Mouse (Mus musculus) intestine, embryonic 15.5 days (tissue): ENCODE results near the gene Tctex1d1. TPM values are rescaled to one million over a fixed set of nuclear protein-coding genes. Genes with fewer than 3 reads are reported as not detected.

Source experiments
- ATAC-seq: fragments of 200-750 bp; cut with Nextera tagmentation; 2 replicates; pipeline ENCODE4 v1.8.0; 2017; ENCODE audit warnings: moderate TSS enrichment, moderate library complexity
- H3K27ac ChIP-seq: fragments of 300-500 bp; sonication (generic); 2 replicates; pipeline ENCODE4 v1.5.1; 2015; ENCODE audit warnings: mild to moderate bottlenecking, inconsistent platforms
- H3K27me3 ChIP-seq: fragments of 300-500 bp; sonication (generic); replicated peaks from 2 replicates; pipeline ENCODE4 v1.6.1; 2015; ENCODE audit warnings: inconsistent platforms
- H3K36me3 ChIP-seq: fragments of 300-500 bp; sonication (generic); 2 replicates; pipeline ENCODE4 v1.6.1; 2015; ENCODE audit warnings: inconsistent platforms
- H3K4me1 ChIP-seq: fragments of 300-500 bp; sonication (generic); replicated peaks from 2 replicates; pipeline ENCODE4 v1.6.1; 2015; ENCODE audit warnings: inconsistent platforms
- H3K4me2 ChIP-seq: fragments of 300-500 bp; sonication (generic); replicated peaks from 2 replicates; pipeline ENCODE4 v1.6.1; 2015; ENCODE audit warnings: mild to moderate bottlenecking, inconsistent platforms
- H3K4me3 ChIP-seq: fragments of 300-500 bp; sonication (generic); replicated peaks from 2 replicates; pipeline ENCODE4 v1.5.1; 2015; ENCODE audit warnings: inconsistent platforms
- H3K9ac ChIP-seq: fragments of 300-500 bp; sonication (generic); 2 replicates; pipeline ENCODE4 v1.6.1; 2015; ENCODE audit warnings: inconsistent platforms
- H3K9me3 ChIP-seq: fragments of 300-500 bp; sonication (generic); 2 replicates; pipeline ENCODE4 v1.6.1; 2016; ENCODE audit warnings: inconsistent platforms
- WGBS: fragments of 180-500 bp; shearing (Covaris S2); methylation state at CpG from one replicate; pipeline ENCODE4 v1.1.7; 2015; 5-methylcytosine and 5-hydroxymethylcytosine counted together
- polyA plus RNA-seq: library from polyadenylated mRNA; unstranded; fragments of >200 nt; fragmentation: Nextera tagmentation; extraction: Ambion mirVana; gene quantifications from 2 replicates; pipeline ENCODE4 v1.2.1, GENCODE M21; 2015

Gene Tctex1d1
- polyA plus RNA-seq, 1 experiment from 2014 or later, result 0.58 TPM

DNA sequence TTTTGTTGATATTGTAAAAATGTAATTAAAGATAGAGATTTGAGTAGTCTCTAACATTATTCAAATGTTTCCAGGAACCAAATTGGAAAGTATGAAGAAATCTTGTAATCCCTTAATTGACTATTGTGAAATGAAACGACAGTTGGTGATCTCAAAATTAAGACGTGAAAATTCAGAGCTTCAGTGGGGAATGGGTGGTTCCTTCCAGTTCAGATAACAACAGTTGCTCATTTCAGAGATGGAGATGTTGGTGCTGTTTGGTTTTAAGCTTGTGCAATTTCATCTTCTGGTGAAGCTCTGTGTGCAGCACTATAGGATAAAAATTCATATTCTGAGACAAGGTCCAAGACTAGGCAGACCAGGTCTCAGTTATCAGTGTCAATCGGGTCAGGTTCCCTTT, 6.3 kb upstream of the Tctex1d1 start:
- WGBS, result 77% methylated on average over 3 of the region's 3 CpGs
- H3K36me3 ChIP-seq, result no peaks in the 10 kb centered on the region
- H3K9ac ChIP-seq, result no peak overlapping the region
- H3K9me3 ChIP-seq, result no peaks in the 10 kb centered on the region
- H3K4me3 ChIP-seq, result no peak overlapping the region
- no peak for ATAC-seq
- no peak overlapping the region for H3K27ac ChIP-seq
- H3K4me1 ChIP-seq, result no peaks in the 10 kb centered on the region
- H3K27me3 ChIP-seq, result no peaks in the 10 kb centered on the region
- no peak overlapping the region for H3K4me2 ChIP-seq

DNA sequence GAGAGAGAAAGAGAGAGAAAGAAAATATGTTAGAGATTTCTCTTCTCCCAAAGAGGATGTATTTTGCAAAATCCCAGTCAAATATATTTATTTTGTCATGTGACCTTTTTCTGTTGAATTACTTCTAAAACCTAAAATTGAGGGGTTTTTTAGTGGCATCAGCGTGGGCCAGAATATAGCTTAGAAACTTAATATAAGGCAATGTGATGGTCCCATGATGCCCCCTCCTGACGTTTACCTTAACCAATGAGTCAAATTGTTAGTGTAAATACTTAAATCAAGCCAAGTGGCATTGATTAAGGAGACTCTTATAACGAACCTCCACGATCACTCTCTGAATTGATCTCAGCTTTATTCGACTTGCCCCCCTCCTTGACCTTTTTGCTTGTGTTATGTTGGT, 4.2 kb upstream of the Tctex1d1 start:
- no peak for ATAC-seq
- WGBS, result 69% methylated on average over 5 of the region's 5 CpGs
- no peak overlapping the region for H3K27ac ChIP-seq
- H3K4me2 ChIP-seq, result no peak overlapping the region
- peaks cover 4% of the 10 kb centered on the region; the same call in 1 of the 2 replicates for H3K4me1 ChIP-seq
- no peak overlapping the region for H3K9ac ChIP-seq
- H3K4me3 ChIP-seq, result no peak overlapping the region
- no peaks in the 10 kb centered on the region for H3K36me3 ChIP-seq
- H3K27me3 ChIP-seq, result no peaks in the 10 kb centered on the region
- H3K9me3 ChIP-seq, result no peaks in the 10 kb centered on the region

DNA sequence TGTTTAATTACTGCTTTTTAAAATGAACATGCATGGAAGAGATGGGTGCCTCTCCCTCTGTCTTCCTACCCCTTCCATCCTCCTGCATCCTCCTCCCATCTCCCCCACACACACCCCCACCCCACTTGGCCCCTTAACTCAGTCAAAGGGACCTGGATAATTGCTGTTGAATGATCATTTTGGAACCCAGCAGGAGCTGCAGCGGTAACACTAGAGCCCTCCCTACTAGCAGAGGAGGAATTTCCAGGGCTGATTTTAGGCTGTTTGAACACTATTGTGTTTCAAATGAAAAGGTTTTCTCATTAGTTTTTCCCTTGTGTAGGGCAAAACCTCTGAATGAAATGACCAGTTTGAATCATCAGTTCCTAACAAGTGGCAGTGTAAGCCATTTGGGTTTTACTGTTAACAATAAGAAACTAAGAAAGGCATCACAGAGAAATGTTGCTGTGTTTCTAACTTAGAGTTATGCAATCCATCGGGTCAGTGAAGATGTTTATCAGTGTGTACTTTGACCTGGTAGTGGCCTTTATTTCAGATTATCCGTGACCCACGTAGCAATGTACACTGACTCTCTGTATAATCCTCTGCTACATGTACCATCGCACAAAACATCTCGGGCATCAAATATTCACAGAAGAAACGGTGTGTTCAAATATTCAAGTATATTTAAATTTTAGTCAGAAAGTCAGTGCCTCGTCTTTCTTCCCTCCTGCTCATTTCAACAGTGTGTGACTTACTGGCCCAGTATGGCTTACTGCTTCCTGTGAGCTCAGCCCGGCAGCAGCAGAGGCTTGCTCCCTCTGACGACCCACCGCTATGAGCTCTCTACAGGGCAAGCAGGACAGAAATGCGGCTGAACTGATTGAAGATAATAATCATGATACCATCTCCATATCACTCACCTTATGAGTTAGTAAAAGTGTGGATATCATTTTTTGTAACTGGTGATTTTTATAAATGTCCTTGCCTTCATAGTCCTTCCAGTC, 1.8 kb upstream of the Tctex1d1 start:
- Histone ChIP-seq H3K27ac (no peak overlapping the region), H3K4me3 (no peak overlapping the region), H3K4me1 (peaks cover 4% of the 10 kb centered on the region; the same call in 1 of the 2 replicates), H3K9ac (no peak overlapping the region), H3K4me2 (no peak overlapping the region), H3K9me3 (no peaks in the 10 kb centered on the region), H3K27me3 (no peaks in the 10 kb centered on the region), H3K36me3 (no peaks in the 10 kb centered on the region)
- no peak for ATAC-seq
- 54% methylated on average over 12 of the region's 12 CpGs for WGBS

DNA sequence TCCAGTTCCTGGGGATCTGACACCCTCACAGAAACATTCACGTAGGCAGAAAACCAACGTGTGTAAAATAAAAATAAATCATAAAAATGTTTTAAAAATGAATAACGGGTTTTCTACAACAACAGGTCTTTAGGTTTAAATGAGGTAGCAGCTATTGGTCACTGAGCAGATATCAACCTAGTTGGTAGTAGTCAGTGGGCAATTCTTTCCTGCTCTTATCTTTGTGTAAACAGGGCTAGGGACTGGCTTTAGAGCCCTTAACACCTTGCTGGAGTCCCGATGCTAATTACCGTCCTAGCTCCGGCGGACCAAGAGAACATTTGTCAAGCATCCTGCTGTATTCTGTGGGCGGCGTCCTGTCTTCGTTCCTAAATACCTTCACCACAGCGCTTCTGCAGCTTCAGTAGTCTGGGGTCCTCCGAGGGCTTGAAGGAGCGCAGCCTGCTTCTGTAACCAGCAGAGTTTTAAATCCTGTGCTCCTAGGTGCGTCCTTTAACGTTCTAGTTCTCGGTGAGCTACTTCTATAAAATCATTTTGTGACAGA, 556 bp upstream of the Tctex1d1 start:
- Histone ChIP-seq H3K27ac (no peak overlapping the region), H3K4me3 (no peak overlapping the region), H3K4me1 (peaks cover 4% of the 10 kb centered on the region; the same call in 1 of the 2 replicates), H3K9me3 (no peaks in the 10 kb centered on the region), H3K9ac (no peak overlapping the region), H3K4me2 (peak overlapping the region; percentile 64), H3K36me3 (no peaks in the 10 kb centered on the region), H3K27me3 (no peaks in the 10 kb centered on the region)
- ATAC-seq, result no peak
- 9% methylated on average over 16 of the region's 16 CpGs for WGBS

DNA sequence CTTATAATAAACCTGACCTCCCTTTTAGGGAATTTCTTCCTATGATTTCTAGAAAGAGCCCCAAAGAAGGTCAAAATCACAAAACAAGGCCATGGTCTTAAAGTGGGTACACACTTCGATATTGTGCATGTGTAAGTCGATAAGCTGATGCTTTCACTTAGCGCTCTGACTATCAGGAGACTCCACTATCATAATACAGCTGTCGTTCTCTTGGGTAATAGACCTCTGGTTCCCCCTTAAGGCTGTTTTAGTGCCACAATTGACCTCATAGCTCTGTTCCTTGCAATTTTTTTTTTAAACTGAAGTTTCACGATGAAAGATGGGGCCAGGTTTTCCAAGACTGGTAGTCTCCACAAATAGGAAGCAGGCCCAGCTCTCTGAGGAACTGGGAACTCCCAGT, 979 bp downstream of the Tctex1d1 start:
- no peak overlapping the region for H3K4me3 ChIP-seq
- H3K27me3 ChIP-seq, result no peaks in the 10 kb centered on the region
- ATAC-seq, result no peak
- no peak overlapping the region for H3K27ac ChIP-seq
- no peaks in the 10 kb centered on the region for H3K36me3 ChIP-seq
- 59% methylated on average over 5 of the region's 5 CpGs for WGBS
- peak overlapping the region; percentile 64 for H3K4me2 ChIP-seq
- H3K9me3 ChIP-seq, result no peaks in the 10 kb centered on the region
- peaks cover 4% of the 10 kb centered on the region; the same call in 1 of the 2 replicates for H3K4me1 ChIP-seq
- H3K9ac ChIP-seq, result no peak overlapping the region

DNA sequence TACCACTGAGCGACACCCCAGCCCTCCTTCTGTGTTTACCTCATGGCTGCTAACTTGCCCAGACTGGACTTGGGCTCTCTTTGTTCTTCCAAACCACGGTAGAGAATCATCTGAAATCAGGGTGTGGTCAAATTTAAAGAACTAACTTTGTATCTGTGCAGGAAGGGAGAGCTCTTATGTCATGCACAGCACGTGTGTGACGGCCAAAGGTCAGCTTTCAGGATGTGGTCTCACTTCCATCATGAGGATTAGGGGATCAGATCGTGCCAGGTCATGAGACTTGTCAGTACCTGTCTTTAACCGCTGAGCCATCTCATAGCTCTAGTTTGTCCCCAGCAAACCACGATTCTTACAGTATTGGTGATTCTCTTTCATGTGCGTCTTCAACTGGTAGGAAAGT, 3.3 kb downstream of the Tctex1d1 start:
- no peak overlapping the region for H3K27ac ChIP-seq
- H3K4me2 ChIP-seq, result no peak overlapping the region
- H3K36me3 ChIP-seq, result no peaks in the 10 kb centered on the region
- H3K4me1 ChIP-seq, result peaks cover 4% of the 10 kb centered on the region; the same call in 1 of the 2 replicates
- no peak for ATAC-seq
- 79% methylated on average over 8 of the region's 8 CpGs for WGBS
- no peak overlapping the region for H3K9ac ChIP-seq
- H3K27me3 ChIP-seq, result no peaks in the 10 kb centered on the region
- H3K9me3 ChIP-seq, result no peaks in the 10 kb centered on the region
- no peak overlapping the region for H3K4me3 ChIP-seq

DNA sequence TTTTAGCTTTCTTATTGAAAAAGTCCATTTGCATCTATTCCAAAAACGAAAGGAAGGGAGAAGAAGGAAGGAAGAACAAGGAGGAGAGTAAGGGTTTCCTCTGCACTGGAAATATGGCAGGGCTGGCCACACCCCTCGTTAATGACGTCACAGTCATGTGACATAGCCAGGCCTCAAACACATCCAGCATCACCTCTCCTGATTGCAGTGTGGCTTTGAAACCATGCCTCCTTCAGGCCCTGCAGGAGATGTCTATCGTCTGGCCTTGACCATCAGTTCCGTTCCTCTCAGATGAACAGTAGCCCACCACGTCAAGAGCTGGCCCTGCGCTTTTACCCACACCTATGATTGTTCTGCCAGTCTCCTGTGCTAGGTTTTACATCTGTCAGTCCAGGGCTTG, 7.8 kb downstream of the Tctex1d1 start:
- H3K9ac ChIP-seq, result no peak overlapping the region
- no peak for ATAC-seq
- H3K27me3 ChIP-seq, result no peaks in the 10 kb centered on the region
- H3K4me2 ChIP-seq, result no peak overlapping the region
- no peak overlapping the region for H3K27ac ChIP-seq
- 70% methylated on average over 7 of the region's 7 CpGs for WGBS
- H3K9me3 ChIP-seq, result no peaks in the 10 kb centered on the region
- no peak overlapping the region for H3K4me3 ChIP-seq
- H3K4me1 ChIP-seq, result no peaks in the 10 kb centered on the region
- no peaks in the 10 kb centered on the region for H3K36me3 ChIP-seq

DNA sequence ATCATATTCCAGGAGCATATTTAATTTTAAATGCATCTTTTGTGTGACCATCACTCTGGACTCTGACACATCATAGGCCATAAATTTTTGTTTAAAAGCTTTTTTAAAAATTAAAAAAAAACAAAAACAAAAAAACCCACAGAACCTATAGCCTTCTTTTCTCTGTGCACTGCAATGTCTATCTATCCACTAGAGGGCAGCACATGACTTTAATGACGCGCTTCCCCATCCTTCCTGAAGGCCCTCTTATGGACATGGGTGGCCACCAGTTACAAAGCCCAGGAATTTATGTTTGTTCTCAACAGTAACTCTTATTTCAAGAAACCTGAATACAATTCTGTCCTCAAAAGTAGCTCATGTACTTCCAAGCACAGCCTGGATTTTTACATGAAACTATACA, 8.5 kb downstream of the Tctex1d1 start:
- Histone ChIP-seq H3K4me3 (no peak overlapping the region), H3K4me1 (no peaks in the 10 kb centered on the region), H3K27ac (no peak overlapping the region), H3K9me3 (no peaks in the 10 kb centered on the region), H3K4me2 (no peak overlapping the region), H3K9ac (no peak overlapping the region), H3K27me3 (no peaks in the 10 kb centered on the region), H3K36me3 (no peaks in the 10 kb centered on the region)
- ATAC-seq, result peak; percentile 72; the same call in 1 of the 2 replicates
- WGBS, result 7% methylated on average over 2 of the region's 2 CpGs

DNA sequence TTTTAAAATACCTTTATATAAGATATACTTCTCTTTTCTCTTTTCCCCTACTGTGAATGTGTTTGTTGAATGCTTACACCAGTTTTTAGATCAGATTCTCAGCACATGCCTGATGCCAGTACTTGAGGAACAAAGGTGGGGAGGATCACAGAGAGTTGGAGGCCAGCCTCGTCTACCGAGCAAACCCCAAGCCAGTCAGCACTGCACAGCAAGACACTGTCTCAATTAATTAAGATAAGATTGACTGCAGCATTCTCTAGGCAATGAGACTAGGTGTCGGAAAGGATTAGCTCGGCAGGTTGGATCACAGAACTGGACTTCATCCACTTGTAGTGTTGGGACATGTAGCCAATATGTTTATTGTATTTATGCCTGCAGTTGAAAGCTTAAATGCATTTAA, 8.9 kb downstream of the Tctex1d1 start:
- Histone ChIP-seq H3K27ac (no peak overlapping the region), H3K36me3 (no peaks in the 10 kb centered on the region), H3K9ac (no peak overlapping the region), H3K27me3 (no peaks in the 10 kb centered on the region), H3K4me3 (no peak overlapping the region), H3K4me1 (no peaks in the 10 kb centered on the region), H3K9me3 (no peaks in the 10 kb centered on the region), H3K4me2 (no peak overlapping the region)
- 75% methylated on average over 4 of the region's 4 CpGs for WGBS
- ATAC-seq, result no peak

DNA sequence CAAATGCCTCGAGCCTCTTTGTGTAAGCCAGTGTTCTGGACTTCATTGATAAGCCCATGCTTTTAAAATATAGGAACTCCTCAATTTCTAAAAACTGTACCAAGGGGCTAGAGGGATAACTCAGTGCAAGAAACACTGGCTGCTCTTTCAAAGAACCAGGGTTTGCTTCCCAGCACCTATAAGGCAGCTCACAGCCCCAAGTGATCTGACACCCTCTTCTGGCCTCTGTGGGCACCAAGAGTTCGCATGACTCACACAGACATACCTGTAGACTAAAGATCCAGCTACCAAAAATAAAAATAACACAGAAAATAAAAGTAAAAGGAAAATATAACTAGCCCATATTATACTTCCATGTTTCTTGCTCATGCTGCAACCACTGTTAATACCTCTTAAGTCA, 9.3 kb downstream of the Tctex1d1 start:
- Histone ChIP-seq H3K9me3 (no peaks in the 10 kb centered on the region), H3K27me3 (no peaks in the 10 kb centered on the region), H3K4me1 (no peaks in the 10 kb centered on the region), H3K4me2 (no peak overlapping the region), H3K4me3 (no peak overlapping the region), H3K27ac (no peak overlapping the region), H3K9ac (no peak overlapping the region), H3K36me3 (no peaks in the 10 kb centered on the region)
- WGBS, result 80% methylated on average over 2 of the region's 2 CpGs
- no peak for ATAC-seq

DNA sequence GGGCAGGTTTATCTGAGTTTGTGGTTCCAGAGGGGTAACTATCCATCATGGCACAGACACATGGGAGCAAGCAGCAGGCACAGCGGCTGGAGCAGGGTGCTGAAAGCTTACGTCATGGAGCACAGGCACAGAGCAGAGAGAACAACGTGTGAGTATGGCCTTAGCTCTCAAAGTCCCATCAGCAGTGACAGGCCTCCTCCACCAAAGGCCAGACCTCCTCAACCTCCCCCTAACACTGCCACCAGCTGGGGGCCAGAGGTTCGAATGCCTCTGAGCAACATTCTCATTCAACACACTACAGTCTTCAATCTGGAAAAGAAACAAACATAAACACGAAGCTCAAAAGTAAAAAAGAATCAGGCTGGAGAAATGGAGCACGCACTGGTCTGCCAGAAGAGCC, 10.1 kb downstream of the Tctex1d1 start:
- no peaks in the 10 kb centered on the region for H3K9me3 ChIP-seq
- WGBS, result 67% methylated on average over 6 of the region's 6 CpGs

DNA sequence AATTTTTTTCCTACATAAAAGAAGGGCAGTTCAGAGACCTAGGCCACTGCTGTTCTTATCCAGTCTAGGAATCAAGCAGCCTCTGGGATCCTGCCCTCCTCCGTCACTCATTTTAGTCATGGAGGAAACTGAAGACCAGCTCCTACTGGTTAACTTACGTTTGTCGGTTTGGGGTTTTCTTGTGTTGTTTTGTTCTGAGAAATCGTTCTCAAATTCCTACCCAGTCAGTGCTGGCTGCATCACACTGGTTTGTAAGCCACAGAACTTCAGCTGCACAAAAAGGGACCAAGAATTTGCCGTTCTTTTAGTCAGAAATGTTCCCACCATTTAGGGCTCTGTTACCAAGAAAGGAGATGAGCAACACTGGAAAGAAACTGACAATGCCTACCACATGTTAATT, 11.0 kb downstream of the Tctex1d1 start:
- Histone ChIP-seq H3K9me3 (no peaks in the 10 kb centered on the region), H3K4me2 (no peak overlapping the region), H3K9ac (no peak overlapping the region), H3K27ac (no peak overlapping the region), H3K4me3 (no peak overlapping the region), H3K27me3 (no peaks in the 10 kb centered on the region), H3K36me3 (no peaks in the 10 kb centered on the region), H3K4me1 (no peaks in the 10 kb centered on the region)
- 78% methylated on average over 5 of the region's 5 CpGs for WGBS
- ATAC-seq, result no peak

More for the DNA sequence above, 10.1 kb downstream of the Tctex1d1 start:
- no peak overlapping the region for H3K27ac ChIP-seq
- no peak overlapping the region for H3K4me3 ChIP-seq
- ATAC-seq, result no peak
- H3K4me2 ChIP-seq, result no peak overlapping the region
- H3K27me3 ChIP-seq, result no peaks in the 10 kb centered on the region
- H3K9ac ChIP-seq, result no peak overlapping the region
- H3K36me3 ChIP-seq, result no peaks in the 10 kb centered on the region
- H3K4me1 ChIP-seq, result no peaks in the 10 kb centered on the region

DNA sequence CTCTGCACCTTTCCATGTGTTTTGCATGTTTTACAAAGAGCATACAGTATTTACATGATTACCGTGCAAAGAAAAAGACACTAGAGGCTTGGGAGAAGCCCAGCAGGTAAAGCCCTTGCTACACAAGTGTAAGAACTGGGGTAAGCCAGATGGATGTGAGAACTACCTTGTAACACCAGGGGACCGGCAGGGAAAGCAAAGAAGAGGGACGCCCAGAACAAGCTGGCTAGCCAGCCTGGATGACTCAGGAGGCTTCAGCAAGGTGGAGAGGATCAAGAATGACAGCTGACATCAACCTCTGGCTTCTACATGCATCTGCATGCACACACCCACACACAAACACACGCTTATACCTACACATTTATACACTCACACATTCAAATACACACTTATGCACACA, 11.6 kb downstream of the Tctex1d1 start:
- no peaks in the 10 kb centered on the region for H3K9me3 ChIP-seq
- no peaks in the 10 kb centered on the region for H3K36me3 ChIP-seq
- H3K27me3 ChIP-seq, result no peaks in the 10 kb centered on the region
- ATAC-seq, result no peak
- no peak overlapping the region for H3K4me3 ChIP-seq
- H3K27ac ChIP-seq, result no peak overlapping the region
- no peak overlapping the region for H3K4me2 ChIP-seq
- H3K9ac ChIP-seq, result no peak overlapping the region
- 65% methylated on average over 4 of the region's 4 CpGs for WGBS
- no peaks in the 10 kb centered on the region for H3K4me1 ChIP-seq
